Mouse (Mus musculus): ENCODE data around the gene 9430097D07Rik.

9430097D07Rik gene

DNA sequence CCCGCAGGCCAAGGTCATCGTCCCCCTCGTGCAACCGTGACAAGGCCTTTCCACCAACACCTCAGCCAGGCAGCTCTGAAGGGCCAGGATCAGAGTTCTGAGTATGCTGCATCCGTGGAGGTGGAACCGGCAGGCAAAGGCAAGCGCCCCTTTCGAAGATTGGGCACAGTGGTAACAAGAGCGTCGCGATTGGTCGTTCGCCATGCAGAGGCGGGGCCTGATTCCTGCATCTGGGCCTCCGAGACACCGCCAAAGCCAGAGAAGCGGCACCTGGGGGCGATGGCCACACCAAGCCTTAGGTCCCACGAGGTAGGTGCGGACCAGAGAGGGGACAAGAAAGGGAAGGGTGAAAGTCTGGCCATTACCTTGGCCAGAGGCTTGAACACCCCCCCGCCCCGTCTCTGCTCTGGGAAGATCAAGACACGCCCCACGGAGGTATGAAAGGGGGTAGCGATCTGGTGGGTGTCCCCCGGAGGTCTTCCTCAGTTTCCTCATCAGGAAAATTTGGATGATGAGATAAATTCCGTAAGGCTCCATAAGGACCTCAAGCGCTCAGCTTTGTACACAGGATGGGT is at the start of gene 9430097D07Rik:
Gene 9430097D07Rik, minus strand, starts transcription at position 99 of the 575 bp plus-strand sequence.
- DNase-seq = no peak

DNA sequence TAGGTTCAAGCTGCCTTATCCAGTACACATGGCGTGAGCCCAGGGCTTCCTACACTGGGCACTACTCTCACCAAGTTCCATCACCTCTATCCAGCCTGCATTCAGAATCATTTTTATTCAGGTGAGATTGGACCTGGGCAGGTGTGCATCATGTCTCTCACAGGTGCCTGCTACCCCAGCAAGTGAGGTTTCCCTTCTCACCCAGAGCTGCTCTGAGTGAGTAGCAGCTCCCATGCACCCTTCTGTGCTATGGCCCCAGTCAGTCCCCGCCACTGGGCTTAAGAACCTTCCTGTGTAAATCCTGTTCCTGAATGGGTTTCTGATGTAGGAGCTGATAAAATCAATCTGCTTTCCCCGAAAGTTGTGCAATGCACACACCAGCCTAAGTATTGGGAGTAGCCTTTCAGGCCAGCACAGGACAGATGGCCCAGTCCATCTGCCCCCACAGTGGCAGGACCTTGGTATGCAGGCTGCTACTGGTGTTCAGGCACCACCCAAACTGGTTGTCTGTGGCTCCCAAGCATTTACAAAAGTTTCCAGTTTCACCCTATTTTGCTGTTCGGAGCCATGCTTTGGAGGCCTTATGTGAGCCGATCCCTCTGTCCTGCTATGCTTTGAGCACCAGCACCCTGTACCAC is 48.7 kb upstream of the 9430097D07Rik start:
- no peak for DNase-seq

DNA sequence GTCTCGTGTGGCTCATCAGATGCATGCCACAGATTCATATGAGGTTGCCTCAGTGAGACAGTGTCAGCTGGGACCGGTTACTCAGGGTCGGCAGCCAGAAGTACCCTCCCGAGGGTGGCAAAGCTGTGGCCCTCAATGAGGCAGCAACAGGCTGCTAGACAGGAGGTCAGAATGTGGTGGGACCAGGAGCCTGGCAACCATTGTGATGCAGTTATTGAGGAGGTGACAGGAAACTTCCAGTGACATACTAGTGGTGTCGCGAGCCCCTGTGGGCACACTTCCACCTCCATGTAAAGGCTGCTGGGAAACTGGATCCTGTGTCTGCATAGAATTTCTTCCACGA is 46.0 kb upstream of the 9430097D07Rik start, which contains the start of gene Ak1:
Gene Ak1, plus strand, starts transcription at position 242 of the 343 bp plus-strand sequence.
- DNase-seq = no peak

DNA sequence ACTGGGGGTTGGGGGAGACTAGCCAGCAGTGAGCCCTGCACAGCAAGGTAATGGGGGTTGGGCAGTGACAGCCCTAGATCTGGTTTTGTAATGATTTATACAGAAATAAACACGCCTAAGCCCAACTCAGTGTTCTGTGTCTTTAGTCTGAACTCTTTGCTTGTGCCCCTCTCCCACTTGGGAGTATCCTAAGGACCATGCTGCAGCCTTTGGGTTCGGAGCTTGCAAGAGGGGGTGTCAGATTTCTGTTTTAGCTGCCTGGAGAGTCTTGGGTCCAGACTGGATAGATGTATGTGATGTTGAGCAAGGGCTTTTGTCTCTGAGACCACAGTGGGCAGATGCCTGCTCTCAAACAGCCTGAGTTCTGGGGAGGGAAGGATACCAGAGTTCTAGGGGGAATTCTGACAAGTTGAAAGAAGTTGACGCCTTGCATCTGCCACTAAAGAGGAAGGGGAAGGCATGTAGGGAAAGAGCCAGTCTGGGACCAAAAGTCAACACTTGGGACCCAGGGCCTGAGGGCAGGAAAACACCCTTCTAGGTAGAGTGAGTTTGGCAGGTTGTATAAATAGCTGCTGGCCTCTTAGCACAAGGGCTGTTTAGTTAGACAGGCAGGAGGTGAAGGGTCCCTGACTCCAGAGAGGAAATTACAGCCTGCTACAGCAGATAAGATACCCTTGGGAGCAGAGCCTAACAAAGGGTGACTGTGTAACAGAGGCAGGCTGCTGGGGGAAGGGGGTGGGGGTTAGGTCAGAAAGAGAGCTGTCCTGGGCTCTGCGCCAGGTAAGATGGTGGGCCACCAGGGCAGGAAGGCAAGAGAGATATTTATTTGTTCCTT is 45.4 kb upstream of the 9430097D07Rik start:
- peak; percentile 53 to 67 for DNase-seq

DNA sequence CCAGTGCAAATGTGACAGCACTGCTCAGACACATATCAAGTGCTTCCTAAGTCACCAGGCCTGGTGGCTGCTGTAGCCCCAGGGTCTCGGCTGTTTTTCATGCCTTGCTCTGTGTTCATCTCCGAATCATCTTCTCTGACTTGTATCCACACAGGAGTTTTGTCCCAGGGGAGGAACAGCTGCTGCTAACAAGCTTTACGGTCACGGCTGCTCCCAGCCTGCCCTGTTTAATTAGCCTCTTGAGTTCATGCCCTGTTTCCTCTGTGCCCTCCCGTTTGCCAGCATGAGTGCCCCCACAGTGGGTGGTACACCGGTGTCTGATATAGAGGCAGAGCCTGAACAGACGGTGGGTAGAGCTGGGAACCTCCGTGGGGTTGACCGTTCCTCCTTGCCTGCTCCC is 42.6 kb upstream of the 9430097D07Rik start:
- no peak for DNase-seq

- DNase-seq = no peak
Observed at GRCm38 (mm10) chr2:32617601-32618000, 42.1 kb upstream of the 9430097D07Rik start.

- no peak for DNase-seq
Observed at GRCm38 (mm10) chr2:32617109-32617508, 41.6 kb upstream of the 9430097D07Rik start.

GRCm38 (mm10) chr2:32612274-32612673 is 36.8 kb upstream of the 9430097D07Rik start:
- DNase-seq = no peak

GRCm38 (mm10) chr2:32610610-32611229 is 35.2 kb upstream of the 9430097D07Rik start:
- peak; percentile 66 to 69 for DNase-seq

GRCm38 (mm10) chr2:32608778-32609435 is 33.4 kb upstream of the 9430097D07Rik start:
- DNase-seq = no peak

DNA sequence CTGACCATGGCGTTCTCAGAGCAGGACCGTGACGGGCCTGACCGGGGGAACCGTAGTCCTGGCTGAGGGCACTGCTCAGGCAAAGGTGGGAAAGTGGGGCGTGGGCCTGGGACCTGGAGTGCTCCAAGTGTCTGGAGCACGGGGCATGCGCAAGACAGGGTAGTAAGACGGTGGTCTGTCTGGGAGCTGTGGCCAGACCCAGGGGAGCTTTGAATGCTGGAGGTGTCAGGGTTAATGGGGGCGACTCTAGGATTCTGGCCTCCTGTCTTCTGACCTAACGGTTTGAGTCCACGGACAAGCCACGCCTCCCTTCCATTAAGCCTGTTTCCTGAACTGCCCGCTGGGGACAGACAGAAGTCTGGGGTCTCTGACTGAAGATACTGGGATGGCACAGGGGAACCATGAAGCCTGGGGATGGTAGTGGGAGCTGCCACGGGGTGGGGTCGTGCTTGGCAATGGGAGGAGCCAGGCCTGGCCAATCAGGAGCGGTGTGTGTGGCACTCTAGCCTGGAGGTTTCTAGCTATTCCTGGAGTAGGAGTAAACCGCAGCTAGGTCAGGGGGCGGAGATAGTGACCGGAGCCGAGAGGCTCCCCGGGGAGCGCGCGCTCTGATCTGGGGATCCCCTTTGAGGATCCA is 32.8 kb upstream of the 9430097D07Rik start:
- DNase-seq = peak; percentile 81 to 82

- DNase-seq = peak; percentile 79 to 81
Observed at GRCm38 (mm10) chr2:32607262-32607947, 31.9 kb upstream of the 9430097D07Rik start.

DNA sequence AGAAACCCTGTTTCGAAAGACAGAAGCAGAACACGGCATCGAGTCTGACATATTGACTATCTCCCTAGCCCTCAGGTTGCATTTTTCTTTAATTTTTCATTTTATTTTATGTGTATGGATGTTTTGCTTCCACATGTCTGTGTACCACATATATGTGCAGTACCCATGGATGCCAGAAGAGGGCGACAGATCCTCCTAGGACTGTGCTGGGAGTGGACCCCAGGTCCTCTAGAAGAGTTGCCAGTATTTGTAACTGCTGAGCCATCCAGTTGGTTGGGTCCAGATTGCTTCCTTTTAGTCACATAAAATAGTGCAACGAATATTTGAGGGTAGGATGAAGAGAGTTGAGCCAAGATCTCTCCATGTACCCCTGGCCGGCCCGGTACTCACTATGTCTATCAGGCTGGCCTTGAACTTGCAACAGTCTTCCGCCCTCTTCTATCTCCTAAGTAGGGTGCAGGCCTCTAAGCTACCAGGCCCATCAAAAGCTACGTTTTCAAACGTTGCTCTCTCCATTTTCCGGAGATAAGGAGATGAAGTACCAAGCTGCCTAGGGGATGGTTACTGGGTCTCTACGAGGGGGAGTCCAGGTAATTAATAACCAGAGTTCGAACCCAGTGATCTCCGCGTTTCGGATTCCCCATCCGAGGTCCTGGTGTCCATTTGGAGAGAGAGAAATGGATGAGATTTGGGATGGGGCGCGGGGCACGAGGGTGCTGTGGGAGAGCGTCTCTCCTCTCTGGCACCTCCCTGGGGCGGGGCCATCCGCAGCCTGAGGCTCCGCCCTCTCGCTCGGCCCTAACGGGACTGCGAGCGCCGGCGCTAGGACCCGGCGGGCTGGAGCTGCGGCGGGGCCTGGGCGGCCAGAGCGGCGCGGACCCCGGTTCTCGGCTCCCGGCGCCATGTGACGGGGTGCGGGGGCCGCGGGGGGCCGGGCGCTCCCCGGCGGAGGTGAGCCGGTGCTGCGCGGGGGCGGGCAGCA is 31.0 kb upstream of the 9430097D07Rik start:
- DNase-seq = peak; percentile 86 to 89

DNA sequence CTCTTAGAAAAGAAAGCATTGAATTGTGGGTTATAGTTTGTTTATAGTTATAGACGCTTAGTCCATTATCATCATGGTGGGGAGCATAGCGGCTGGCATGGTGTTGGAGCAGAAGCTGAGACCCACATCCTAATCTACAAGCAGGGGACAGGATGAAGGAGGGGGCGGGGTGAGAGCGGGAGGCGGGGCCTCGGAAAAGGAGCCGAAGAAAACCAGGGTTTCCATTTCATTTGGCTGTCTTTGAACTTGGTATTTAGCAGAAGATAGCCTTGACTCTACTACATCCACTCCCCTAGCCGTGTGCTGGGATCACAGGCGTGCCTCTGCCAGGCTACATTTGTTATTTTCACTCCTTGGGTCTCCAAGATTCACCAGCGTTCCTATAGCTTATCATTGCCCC is 29.1 kb upstream of the 9430097D07Rik start:
- no peak for DNase-seq

DNA sequence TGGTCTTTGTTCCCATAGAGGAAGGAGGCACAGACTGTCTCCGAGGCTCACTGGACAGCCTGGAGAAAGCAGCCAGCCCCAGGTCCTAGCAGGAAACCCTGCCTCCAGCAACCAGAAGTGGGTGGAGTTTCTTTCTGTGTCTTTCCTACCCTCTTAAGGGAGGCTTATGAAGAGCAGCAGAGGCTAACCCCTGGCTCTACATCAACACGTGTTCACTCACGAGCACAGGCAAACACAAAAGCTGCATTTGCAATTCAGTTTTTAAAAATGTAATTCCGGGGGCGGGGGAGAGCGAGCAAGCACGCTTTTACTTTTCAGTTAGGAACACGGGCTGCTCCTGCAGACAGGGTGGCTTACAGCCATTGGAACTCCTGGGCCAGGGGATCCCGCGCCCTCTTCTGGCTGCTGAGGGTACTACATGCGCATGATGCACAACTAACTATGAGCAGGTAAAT is 27.1 kb upstream of the 9430097D07Rik start:
- DNase-seq = peak; percentile 87 to 88

DNA sequence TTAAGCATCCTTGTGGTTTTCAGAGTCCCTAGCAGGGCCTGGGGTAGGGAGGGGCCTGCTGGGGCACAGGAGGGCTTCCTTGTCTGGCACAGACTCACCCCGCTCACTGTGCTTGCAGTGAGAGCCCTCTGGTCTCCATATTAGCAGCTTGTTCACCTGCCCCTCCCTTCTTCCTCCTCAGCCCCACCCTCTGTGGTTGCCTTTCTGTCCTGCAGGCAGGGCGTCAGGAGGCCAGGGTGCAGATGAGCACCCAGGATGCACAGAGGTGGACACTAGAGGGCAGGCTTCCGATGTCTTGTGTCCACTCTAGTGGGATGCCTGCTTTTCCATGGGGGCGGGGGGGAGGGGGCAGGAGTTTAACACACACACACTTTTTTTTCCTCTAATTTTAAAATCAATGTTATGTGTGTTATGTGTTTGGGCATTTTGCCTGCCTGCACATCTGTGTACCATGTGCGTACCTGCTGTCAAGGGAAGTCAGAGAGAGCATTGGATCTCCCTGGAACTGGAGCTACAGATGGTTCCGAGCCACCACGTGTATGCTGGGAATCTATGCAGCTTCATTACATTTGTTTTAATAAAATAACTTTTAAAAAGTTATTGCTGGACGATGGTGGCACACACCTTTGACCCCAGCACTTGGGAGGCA is 26.1 kb upstream of the 9430097D07Rik start:
- DNase-seq = peak; percentile 59 to 72

- DNase-seq = no peak
Observed at GRCm38 (mm10) chr2:32599409-32599808, 23.9 kb upstream of the 9430097D07Rik start, which contains the start of gene St6galnac6. TSS of gene St6galnac6 (plus strand) at chr2:32599709.

GRCm38 (mm10) chr2:32598506-32598905 is 23.0 kb upstream of the 9430097D07Rik start:
- DNase-seq = peak in 1 of 2 experiments; percentile 30

DNA sequence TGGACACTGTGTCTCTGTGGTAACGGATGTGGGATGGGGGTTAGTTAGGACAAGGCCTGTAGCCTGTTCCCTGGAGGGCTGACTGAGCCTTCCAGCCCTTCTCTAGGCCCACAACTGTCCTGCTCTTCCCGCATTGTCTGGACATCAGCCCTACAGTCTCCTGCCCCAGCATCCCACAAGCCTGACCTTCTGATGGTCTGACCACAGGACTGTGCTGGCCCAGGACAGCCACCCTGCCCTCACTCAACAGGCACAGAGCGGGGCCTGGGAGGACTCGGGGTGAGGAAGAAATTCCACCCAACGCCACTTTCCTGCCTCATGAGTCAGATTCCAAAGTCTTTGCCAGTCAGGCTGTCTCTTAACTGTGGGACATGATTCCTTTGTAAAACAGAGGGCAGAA is 22.2 kb upstream of the 9430097D07Rik start:
- DNase-seq = no peak

GRCm38 (mm10) chr2:32597248-32597647 is 21.8 kb upstream of the 9430097D07Rik start:
- DNase-seq = peak in 1 of 2 experiments; percentile 13
